Mouse (Mus musculus): ENCODE data around the gene Slc35e4.

GRCm38 (mm10) chr11:3895458-3895857, 19.0 kb downstream of the Slc35e4 start:
- TF ChIP-seq CTCF (conservative IDR thresholded peaks at IDR 0.05; ENCODE audit: insufficient read depth, insufficient read length, low read depth, low read length) (no peak), POLR2A (IDR thresholded peaks at IDR 0.05; ENCODE audit: low read depth, low read length) (no peak)

All from kidney, adult 2 months (tissue).